Mouse (Mus musculus): ENCODE data around the gene Zfp551.

The Zfp551 gene

GRCm38 (mm10) chr7:12422245-12422849 is at the start of gene Zfp551:
Gene Zfp551 (minus strand): TSS chr7:12422751.
- DNase-seq (ENCODE audit: low spot score): peak; percentile 81

GRCm38 (mm10) chr7:12422855-12423254 is 304 bp upstream of the Zfp551 start:
- DNase-seq (ENCODE audit: low spot score): no peak

- DNase-seq (ENCODE audit: low spot score): no peak
These were observed 810 bp downstream of the Zfp551 start for GRCm38 (mm10) chr7:12421741-12422140.

GRCm38 (mm10) chr7:12369173-12369572 is 53.4 kb downstream of the Zfp551 start, which contains the start of gene Vmn1r84:
Gene Vmn1r84 (minus strand): TSS chr7:12369273.
- DNase-seq (ENCODE audit: low spot score): no peak
